Mouse (Mus musculus) embryonic facial prominence, embryonic 11.5 days (tissue): Measurements from ENCODE around the gene Hpn. TPM values are rescaled to one million over a fixed set of nuclear protein-coding genes. Genes with fewer than 3 reads are reported as not detected.

Experiments used
- ATAC-seq: fragments of 200-750 bp; cut with Nextera tagmentation; replicated peaks from 2 replicates; pipeline ENCODE4 v1.8.0; 2017; ENCODE audit warnings: low read depth; ENCODE audit not compliant: insufficient number of reproducible peaks, low FRiP score, low TSS enrichment
- DNase-seq: peaks from one replicate; pipeline ENCODE4 v3.0.0-alpha.2; 2015; ENCODE audit warnings: low spot score
- H3K27ac ChIP-seq: fragments of 300-500 bp; sonication (generic); replicated peaks from 2 replicates; pipeline ENCODE4 v1.5.1; 2014; ENCODE audit warnings: mild to moderate bottlenecking, low read depth, low read length, control low read depth
- H3K27me3 ChIP-seq: fragments of 300-500 bp; sonication (generic); 2 replicates; pipeline ENCODE4 v1.6.1; 2014; ENCODE audit warnings: mild to moderate bottlenecking, low read length, moderate library complexity, mixed read lengths; ENCODE audit not compliant: control insufficient read depth, insufficient read depth
- H3K36me3 ChIP-seq: fragments of 300-500 bp; sonication (generic); replicated peaks from 2 replicates; pipeline ENCODE4 v1.6.1; 2014; ENCODE audit warnings: low read depth, mild to moderate bottlenecking, low read length, moderate library complexity, mixed read lengths; ENCODE audit not compliant: control insufficient read depth, insufficient read depth
- H3K4me1 ChIP-seq: fragments of 300-500 bp; sonication (generic); 2 replicates; pipeline ENCODE4 v1.6.1; 2014; ENCODE audit warnings: low read length, mixed read lengths; ENCODE audit not compliant: control insufficient read depth, insufficient read depth
- H3K4me2 ChIP-seq: fragments of 300-500 bp; sonication (generic); 2 replicates; pipeline ENCODE4 v1.6.1; 2014; ENCODE audit warnings: low read depth, mild to moderate bottlenecking, control low read depth, low read length, moderate library complexity
- H3K4me3 ChIP-seq: fragments of 300-500 bp; sonication (generic); 2 replicates; pipeline ENCODE4 v1.5.1; 2014; ENCODE audit warnings: low read depth, low read length, control low read depth
- H3K9ac ChIP-seq: fragments of 300-500 bp; sonication (generic); replicated peaks from 2 replicates; pipeline ENCODE4 v1.6.1; 2014; ENCODE audit warnings: mild to moderate bottlenecking, control low read depth, low read length
- H3K9me3 ChIP-seq: fragments of 300-500 bp; sonication (generic); replicated peaks from 2 replicates; pipeline ENCODE4 v1.6.1; 2016; ENCODE audit warnings: mild to moderate bottlenecking, low read length, inconsistent platforms, mixed read lengths; ENCODE audit not compliant: control insufficient read depth
- WGBS: fragments of 180-500 bp; shearing (Covaris S2); extraction: QIAGEN DNeasy Blood & Tissue Kit; methylation state at CpG from one replicate; pipeline ENCODE4 v1.1.7; 2014; 5-methylcytosine and 5-hydroxymethylcytosine counted together
- polyA plus RNA-seq: library from polyadenylated mRNA; unstranded; fragments of >200 nt; fragmentation: Nextera tagmentation; extraction: Ambion mirVana; gene quantifications from 2 replicates; pipeline ENCODE4 v1.2.1, GENCODE M21; 2014

The Hpn gene
- polyA plus RNA-seq, 1 experiment from 2014 or later, result 2.2 TPM

GRCm38 (mm10) chr7:31053882-31054447 lies 61.1 kb downstream of the Hpn start:
- DNase-seq (no peak), ATAC-seq (no peak)
- peaks cover 17% of the 10 kb centered on the region for H3K4me1 ChIP-seq
- H3K27me3 ChIP-seq, result peaks cover 47% of the 10 kb centered on the region
- H3K9me3 ChIP-seq, result no peaks in the 10 kb centered on the region
- H3K27ac ChIP-seq, result no peak overlapping the region
- no peak overlapping the region for H3K4me2 ChIP-seq
- no peak overlapping the region for H3K9ac ChIP-seq
- H3K36me3 ChIP-seq, result no peaks in the 10 kb centered on the region
- no peak overlapping the region for H3K4me3 ChIP-seq
- WGBS, result 24% methylated on average over 10 of the region's 10 CpGs

- no peaks in the 10 kb centered on the region for H3K36me3 ChIP-seq
- H3K4me1 ChIP-seq, result peaks cover 17% of the 10 kb centered on the region
- H3K4me3 ChIP-seq, result peak overlapping the region; percentile 21; the same call in 1 of the 2 replicates
- 0 out of 2 replicates have a peak overlapping the region, but pooled peaks have one; percentile 9 for H3K9ac ChIP-seq
- H3K27me3 ChIP-seq, result peaks cover 47% of the 10 kb centered on the region
- peak overlapping the region; percentile 32 for H3K4me2 ChIP-seq
- under 1% methylated on average over 34 of the region's 34 CpGs for WGBS
- DNase-seq (peak; percentile 53), ATAC-seq (0 out of 2 replicates have a peak, but pooled peaks have one; percentile 35)
- no peak overlapping the region for H3K27ac ChIP-seq
- no peaks in the 10 kb centered on the region for H3K9me3 ChIP-seq
These were observed 62.3 kb downstream of the Hpn start for GRCm38 (mm10) chr7:31052636-31053434.

- H3K4me2 ChIP-seq, result peak overlapping the region; percentile 32
- 2% methylated on average over 22 of the region's 22 CpGs for WGBS
- H3K9ac ChIP-seq, result no peak overlapping the region
- peak overlapping the region; percentile 21; the same call in 1 of the 2 replicates for H3K4me3 ChIP-seq
- H3K9me3 ChIP-seq, result no peaks in the 10 kb centered on the region
- DNase-seq, result no peak
- H3K4me1 ChIP-seq, result peaks cover 17% of the 10 kb centered on the region
- H3K27ac ChIP-seq, result no peak overlapping the region
- no peak for ATAC-seq
- H3K36me3 ChIP-seq, result no peaks in the 10 kb centered on the region
- H3K27me3 ChIP-seq, result peaks cover 47% of the 10 kb centered on the region
These were observed 62.8 kb downstream of the Hpn start for GRCm38 (mm10) chr7:31052251-31052635.

GRCm38 (mm10) chr7:31051321-31052021 lies 63.6 kb downstream of the Hpn start, which contains the start of gene Fxyd7:
Fxyd7 (minus strand) TSS chr7:31051467.
- Histone ChIP-seq H3K4me1 (peaks cover 17% of the 10 kb centered on the region), H3K9ac (no peak within 1 kb of the TSS; the same call in 1 of the 2 replicates), H3K9me3 (no peaks in the 10 kb centered on the region), H3K27ac (no peak within 1 kb of the TSS), H3K4me2 (peak within 1 kb of the TSS; percentile 32), H3K36me3 (no peaks in the 10 kb centered on the region), H3K4me3 (peak within 1 kb of the TSS; percentile 18), H3K27me3 (peaks cover 47% of the 10 kb centered on the region)
- no peak for DNase-seq
- ATAC-seq, result no peak
- 3% methylated on average over 28 of the region's 28 CpGs for WGBS

- Histone ChIP-seq H3K9ac (no peak overlapping the region; the same call in 1 of the 2 replicates), H3K4me1 (peaks cover 17% of the 10 kb centered on the region), H3K27ac (no peak overlapping the region), H3K4me3 (peak overlapping the region; percentile 18), H3K36me3 (no peaks in the 10 kb centered on the region), H3K27me3 (peaks cover 47% of the 10 kb centered on the region), H3K4me2 (peak overlapping the region; percentile 29; the same call in 1 of the 2 replicates), H3K9me3 (no peaks in the 10 kb centered on the region)
- DNase-seq (no peak), ATAC-seq (no peak)
- 2% methylated on average over 9 of the region's 9 CpGs for WGBS
These were observed 64.2 kb downstream of the Hpn start for GRCm38 (mm10) chr7:31050921-31051320.

- Histone ChIP-seq H3K4me1 (peaks cover 16% of the 10 kb centered on the region), H3K9ac (no peak overlapping the region; the same call in 1 of the 2 replicates), H3K27me3 (peaks cover 47% of the 10 kb centered on the region), H3K27ac (no peak overlapping the region), H3K4me2 (peak overlapping the region; percentile 32), H3K4me3 (peak overlapping the region; percentile 18; the same call in 1 of the 2 replicates), H3K36me3 (no peaks in the 10 kb centered on the region), H3K9me3 (no peaks in the 10 kb centered on the region)
- ATAC-seq, result no peak
- no peak for DNase-seq
- WGBS, result 2% methylated on average over 6 of the region's 6 CpGs
These were observed 64.6 kb downstream of the Hpn start for GRCm38 (mm10) chr7:31050487-31050886.

GRCm38 (mm10) chr7:31049846-31050281 lies 65.2 kb downstream of the Hpn start:
- Histone ChIP-seq H3K9me3 (no peaks in the 10 kb centered on the region), H3K4me1 (peaks cover 11% of the 10 kb centered on the region), H3K4me2 (peak overlapping the region; percentile 32), H3K4me3 (peak overlapping the region; percentile 18), H3K27me3 (peaks cover 47% of the 10 kb centered on the region), H3K27ac (no peak overlapping the region), H3K9ac (no peak overlapping the region; the same call in 1 of the 2 replicates), H3K36me3 (no peaks in the 10 kb centered on the region)
- whole genome bisulfite sequencing, result 5% methylated on average over 11 of the region's 15 CpGs
- DNase-seq (no peak), ATAC-seq (no peak)
